Mouse (Mus musculus) hindlimb bud, embryonic 11.5 days (tissue): ENCODE data around the gene Smim11.

Experiments
- DNase-seq: peaks from one replicate; pipeline ENCODE4 v3.0.0-alpha.2; 2012; ENCODE audit warnings: low read depth, low spot score; ENCODE audit errors: extremely low spot score

Smim11 gene

DNA sequence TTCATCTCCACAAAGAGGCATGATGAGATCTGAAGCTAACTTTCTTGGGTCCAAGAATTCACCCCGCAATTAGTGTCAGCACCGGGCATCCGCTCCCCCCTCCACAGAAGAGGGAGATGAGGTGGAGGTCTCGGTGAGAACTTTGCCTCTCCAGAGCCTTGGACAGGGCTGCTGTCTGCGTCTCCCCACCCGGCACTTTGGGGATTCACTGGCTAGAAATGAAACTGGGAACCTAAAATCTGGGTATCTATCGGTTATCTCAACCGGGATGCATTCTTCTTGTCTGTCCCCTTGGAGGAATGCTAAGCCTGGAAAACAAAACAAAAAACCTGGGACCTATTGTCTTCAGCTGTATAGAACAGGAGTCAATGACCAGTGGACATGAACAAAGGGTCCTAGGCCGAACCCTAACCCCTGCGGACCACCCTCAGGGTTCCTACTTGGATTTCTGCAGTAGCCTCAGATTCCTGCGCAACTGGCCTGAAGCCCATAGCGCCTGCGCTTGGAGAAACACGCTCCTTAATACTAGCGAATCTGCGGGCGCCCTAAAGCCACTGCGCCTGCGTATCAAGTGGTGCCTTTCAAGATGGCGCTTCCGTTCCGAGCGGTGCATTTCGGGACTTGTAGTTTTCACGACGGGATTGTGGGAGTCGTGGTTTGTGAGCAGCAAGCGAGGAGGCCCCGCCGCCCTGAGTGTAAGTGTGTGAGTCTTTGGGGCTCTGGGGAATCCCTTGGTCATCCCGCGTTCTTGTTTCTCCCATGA is at the start of gene Smim11:
Smim11 (plus strand) TSS at position 638 of the 763 bp plus-strand sequence.
- DNase-seq: peak; percentile 96

DNA sequence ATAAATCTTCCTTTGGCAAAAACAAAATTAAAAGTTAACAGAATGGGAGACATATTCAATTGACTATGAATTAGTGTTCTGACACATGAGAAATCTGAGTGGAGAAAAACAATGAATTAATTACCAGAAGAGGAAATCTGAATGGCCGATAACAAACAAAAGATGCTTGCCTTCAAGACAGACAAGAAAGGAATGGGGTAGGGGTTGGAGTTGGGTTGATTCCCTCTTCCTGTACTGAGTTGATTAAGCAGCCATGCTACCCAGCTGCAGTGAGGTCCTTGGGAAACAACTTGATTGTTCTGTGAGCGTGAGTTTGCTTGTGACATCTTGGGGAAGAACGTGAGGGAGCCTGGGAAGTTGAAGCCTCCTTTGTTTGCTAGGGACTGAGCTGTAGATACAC is 46.8 kb upstream of the Smim11 start:
- DNase-seq: no peak

DNA sequence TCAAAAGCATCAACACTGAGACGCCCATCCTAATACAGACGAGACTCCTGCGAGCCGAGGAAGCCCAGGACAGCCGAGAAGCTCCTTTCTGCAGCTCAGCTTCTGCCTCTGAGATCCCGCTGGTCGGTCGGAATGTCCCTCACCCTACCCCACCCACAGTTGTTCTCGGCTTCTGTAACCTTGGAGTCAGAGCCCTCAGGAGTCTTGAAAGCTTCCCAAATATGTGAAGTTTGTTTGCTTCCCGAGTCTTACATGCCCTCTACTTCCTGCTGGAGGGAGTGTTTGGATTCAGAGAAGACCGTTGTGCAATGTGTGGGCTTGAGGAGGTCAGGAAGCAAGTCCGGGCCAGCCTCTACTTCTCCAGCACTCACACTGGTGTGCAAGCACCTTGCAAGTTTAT is 33.2 kb upstream of the Smim11 start:
- no peak for DNase-seq

- no peak for DNase-seq
These were observed 26.6 kb upstream of the Smim11 start for GRCm38 (mm10) chr16:92274516-92274915.

GRCm38 (mm10) chr16:92275526-92275925 is 25.6 kb upstream of the Smim11 start:
- DNase-seq: no peak

DNA sequence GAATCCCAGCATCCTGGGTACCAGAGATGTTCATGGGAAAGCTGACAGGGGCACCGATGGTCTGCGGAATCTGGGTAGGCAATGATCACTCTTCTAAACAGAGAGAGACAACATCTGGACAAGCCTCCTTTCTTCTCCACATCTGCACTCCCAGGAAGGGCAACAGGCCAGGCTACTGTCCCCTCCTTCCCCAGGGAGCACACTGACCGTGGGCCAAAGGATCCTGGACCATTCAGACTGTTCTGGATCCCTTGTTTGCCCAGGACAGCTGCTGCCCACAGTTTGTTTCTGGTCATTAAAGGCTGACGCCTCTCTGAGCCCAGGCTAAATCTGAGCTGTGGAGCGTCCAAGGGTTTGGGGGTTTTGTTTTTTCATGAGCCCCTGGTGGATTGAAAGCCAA is 18.4 kb upstream of the Smim11 start:
- DNase-seq: no peak

DNA sequence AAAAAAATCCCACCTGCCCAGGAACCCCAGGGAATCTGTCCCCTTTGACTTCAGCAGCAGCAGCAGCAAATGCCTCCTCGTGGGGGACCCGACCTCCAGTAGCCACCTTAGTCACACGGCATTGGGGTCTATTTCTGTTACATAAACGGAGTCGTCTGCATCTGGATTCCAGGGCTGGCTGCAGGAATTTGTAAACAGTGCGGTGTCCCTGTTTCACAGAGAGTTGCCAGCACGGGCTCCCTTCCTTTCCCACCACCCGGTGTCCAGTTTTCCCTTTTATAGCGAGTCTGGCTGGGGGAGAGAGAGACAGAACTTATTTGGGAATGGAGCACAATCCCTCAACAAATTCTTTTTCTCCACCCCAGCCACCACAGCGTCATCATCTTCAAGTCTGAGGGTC is 16.0 kb upstream of the Smim11 start:
- DNase-seq: no peak

- DNase-seq: peak; percentile 81
These were observed 14.5 kb upstream of the Smim11 start for GRCm38 (mm10) chr16:92286609-92287008.

DNA sequence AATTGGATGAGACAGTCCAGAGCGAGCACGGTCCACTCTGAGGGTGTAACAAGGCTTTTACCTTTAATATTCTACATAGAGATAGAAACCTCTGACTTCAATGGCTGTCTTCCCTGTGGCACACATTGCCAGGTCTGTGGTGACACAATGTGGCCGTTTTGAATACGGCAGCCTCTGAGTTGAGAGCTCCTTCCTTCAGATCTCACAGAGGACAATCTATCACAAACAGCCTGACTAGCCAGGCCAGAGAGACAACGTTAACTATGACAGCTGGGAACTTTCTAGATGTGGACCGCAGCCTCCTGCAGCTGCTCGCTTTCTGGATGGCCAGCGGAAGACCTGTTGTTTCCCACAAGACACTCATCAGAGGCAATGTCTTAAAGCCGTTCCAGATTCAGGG is 12.3 kb upstream of the Smim11 start:
- no peak for DNase-seq

GRCm38 (mm10) chr16:92290045-92290444 is 11.0 kb upstream of the Smim11 start:
- DNase-seq: no peak

DNA sequence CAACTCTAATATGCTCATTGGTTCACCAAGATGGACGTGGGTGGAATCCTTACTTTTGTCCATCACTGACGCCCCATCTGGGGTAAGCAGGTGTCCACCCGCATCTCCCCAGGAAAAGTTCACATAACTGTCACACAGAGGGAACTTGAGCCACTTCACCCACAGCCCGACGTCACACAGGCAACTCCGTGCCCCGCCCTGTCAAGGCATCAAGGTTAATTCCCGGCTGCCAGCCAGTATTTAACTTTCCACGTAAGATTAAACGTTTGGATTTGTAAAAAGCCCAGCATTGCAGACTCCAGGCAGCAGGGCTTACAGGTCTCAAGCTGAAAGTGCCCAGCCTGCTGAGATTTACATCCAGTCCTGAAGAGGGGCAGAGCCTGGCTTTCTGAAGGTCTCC is 9.0 kb upstream of the Smim11 start, which contains the start of gene Kcne2:
Kcne2 (plus strand) TSS at position 289 of the 400 bp plus-strand sequence.
- DNase-seq: no peak

GRCm38 (mm10) chr16:92294267-92294970 is 6.7 kb upstream of the Smim11 start:
- DNase-seq: no peak

DNA sequence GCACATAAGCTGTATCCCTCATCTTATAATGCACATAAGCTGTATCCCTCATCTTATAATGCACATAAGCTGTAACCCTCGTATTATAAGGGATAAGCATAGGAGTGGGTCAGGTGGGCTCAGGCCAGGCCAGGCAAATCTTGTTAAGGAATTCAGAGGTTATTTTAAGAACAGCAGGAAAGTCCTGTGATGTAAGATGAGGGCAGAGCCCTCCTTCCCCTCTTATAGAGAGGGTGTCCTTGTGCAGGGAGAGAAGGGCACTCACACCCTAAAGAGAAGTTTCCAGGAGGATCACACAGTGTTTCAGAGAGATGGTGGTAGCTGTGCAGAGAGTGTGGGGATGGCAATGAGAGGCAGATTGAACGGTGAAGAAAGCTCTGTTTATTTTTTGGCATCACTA is 5.8 kb upstream of the Smim11 start:
- DNase-seq: no peak

DNA sequence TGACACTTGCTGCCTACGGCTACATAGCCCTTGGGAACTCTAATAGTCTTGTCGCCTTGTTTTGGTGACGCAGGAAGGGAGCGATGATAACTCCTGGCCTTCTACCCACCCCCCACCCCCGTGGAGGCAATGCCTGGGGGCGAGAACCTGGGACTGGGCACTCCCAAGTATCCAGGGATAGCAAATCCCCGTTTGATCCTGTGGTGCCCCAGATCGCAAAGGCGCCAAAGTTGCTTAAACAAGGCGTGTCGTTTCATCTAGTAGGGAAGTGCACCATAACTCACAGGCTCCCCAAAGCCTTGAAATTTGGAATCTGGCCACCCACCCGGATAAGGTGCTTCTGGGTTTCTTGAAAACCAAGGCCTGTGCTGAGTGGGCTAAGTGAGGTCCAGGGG is 323 bp downstream of the Smim11 start:
- DNase-seq: no peak

DNA sequence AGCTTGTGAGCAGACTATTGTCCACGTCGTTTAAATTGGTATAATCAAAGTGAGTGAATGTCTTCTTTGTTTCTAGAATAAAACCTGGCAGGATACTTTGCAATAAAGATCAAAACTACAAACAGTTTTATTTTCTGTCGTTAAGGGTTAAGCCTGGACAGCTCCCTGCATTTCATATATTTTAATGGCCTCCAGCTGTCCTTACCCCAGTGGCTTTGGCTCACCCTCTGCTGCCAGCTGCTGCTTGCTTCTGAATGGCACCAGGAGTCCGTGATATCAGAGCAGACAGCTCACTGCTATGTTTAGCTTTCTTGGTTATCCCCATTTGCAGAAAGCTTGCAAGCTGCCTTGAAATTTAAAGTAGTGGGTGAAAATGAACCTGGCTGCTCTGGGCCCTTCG is 903 bp downstream of the Smim11 start:
- no peak for DNase-seq

GRCm38 (mm10) chr16:92302506-92302905 is 1.4 kb downstream of the Smim11 start:
- no peak for DNase-seq

DNA sequence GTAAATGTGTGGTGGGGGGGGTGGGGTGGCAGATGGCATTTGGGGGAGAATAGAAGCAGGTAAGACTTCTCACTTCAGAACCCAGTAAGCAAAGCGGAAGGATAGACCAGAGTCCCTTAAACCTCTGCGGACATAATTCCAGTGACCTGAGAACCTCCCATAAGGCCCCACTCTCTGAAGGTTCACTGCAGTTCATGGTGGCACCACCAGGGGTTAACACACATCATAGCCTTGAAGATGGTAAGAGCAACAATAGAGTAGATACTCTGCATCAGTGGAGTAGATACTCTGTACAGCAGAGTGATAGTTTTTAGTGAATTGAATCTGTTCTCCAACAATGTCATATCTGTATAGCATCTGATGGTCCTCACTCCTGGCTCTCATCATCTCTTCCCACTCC is 4.4 kb downstream of the Smim11 start:
- DNase-seq: no peak

GRCm38 (mm10) chr16:92307947-92308346 is 6.9 kb downstream of the Smim11 start:
- DNase-seq: no peak

GRCm38 (mm10) chr16:92309126-92309525 is 8.0 kb downstream of the Smim11 start:
- DNase-seq: no peak

DNA sequence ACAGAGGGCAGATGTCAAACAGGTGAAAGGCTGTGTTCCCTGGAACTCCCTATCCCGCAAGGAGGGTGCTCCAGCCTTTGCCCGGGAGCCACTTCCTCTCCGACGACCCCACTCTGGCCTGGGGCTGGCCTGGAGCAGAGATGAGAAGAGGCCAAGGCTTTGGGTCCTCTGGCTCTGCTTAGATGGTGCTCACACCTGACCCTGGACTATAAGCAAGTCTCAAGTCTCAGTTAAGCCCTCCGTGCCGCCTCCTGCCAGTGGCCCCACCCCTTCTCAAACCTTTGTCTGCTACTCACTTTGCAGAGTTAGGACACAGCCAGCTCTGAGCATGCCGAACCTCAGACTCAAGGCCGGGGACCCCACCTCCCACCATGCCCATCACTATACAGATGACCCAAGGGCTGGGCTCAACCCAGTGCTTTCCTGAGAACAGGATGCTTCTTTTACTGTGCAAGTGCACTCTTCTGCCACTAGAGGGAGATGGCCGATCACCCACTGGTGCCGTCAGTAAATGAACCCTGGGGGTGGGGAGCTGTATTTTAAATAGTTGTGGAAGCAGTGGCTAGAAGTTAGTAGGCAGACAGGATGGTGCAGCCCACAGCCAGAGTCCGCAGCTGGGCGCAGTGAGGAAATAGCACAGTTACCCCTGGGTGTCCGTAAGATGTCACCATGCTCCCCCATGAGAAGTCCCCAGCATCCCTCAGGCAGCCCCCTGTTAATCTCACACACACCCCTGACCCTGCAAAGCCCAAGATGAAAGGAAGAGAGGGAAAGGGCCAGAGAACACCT is 13.1 kb downstream of the Smim11 start:
- DNase-seq: no peak

GRCm38 (mm10) chr16:92316049-92316738 is 15.1 kb downstream of the Smim11 start:
- no peak for DNase-seq
